Mouse (Mus musculus) lung, postnatal 36 days (tissue): ENCODE measurements at regions not wholly inside any gene's neighbourhood (a gene's known extent, or its start where the extent isn't known, plus 50 kb on each side); places are given as distances from the start of the nearest gene placed in this dataset.

Experiments used
- DNase-seq: peaks from one replicate; pipeline ENCODE4 v3.0.0; 2022; ENCODE audit warnings: mixed read lengths

- DNase-seq: no peak
Observed at GRCm38 (mm10) chr10:126070984-126071713, 105.2 kb downstream of the Lrig3 start.

GRCm38 (mm10) chr10:126071714-126072057 is 105.7 kb downstream of the Lrig3 start:
- no peak for DNase-seq

- DNase-seq: no peak
Observed at GRCm38 (mm10) chr10:126077313-126077966, 111.5 kb downstream of the Lrig3 start.

- no peak for DNase-seq
Observed at GRCm38 (mm10) chr10:126082576-126082975, 116.6 kb downstream of the Lrig3 start.

DNA sequence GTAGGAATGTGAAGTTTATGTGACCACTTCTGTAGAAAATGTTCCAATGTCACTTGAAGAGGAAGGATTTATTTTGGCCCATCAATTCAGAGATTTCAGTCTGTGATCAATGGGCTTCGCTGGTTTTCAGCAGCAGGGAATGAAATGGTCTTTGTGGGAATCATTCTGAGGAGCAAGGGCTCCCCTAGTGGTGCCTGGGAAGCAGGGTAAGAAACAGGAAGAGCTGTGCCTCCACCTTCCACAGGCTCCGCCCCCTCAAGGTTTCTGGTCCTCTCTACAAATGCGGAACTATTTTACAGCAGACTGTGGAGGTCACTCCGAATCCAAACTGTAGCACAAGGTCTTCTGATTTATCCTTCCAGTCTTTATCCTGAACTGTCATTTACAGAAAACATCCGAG is 120.7 kb downstream of the Lrig3 start:
- no peak for DNase-seq

- no peak for DNase-seq
Observed at GRCm38 (mm10) chr10:126094238-126094880, 128.4 kb downstream of the Lrig3 start.

DNA sequence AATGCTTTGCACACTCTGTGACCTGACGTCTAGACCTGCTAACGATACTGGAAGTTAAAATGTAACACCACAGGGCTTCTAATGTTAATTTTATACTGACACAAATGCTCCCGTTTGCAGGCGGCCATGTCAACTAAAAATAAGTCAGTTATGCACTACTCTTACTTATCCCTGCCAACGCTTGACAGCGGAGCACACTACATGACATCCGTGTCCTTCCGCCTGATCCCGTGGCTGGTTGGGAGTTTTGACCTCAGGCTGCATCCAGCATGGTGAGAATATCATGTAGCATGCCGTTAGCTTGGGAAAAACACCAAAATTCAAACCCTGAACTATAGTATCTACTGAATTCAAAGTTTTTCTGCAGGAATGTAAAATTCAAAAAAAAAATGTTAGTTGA is 131.9 kb downstream of the Lrig3 start:
- DNase-seq: no peak

DNA sequence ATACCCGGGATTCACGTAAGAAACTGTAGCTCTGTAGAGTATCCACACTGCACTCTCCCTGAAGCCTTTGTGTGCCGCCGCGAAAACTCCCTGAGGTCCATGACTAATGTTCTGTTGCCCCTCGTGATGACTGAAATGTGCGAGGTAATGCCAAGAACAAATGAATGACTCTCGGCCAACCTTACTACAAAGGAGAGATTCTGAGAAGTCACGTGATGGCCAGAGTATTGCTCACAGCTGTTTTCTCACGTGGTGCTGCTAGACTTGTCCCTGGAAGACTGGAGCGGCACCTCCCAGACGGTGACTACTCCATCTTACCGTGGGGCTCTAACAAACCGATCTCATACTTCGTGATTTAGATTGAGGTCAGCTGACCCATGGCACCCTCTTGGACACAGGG is 136.9 kb downstream of the Lrig3 start:
- peak; percentile 3 for DNase-seq

- no peak for DNase-seq
Observed at GRCm38 (mm10) chr10:126113106-126113505, 147.1 kb downstream of the Lrig3 start.

DNA sequence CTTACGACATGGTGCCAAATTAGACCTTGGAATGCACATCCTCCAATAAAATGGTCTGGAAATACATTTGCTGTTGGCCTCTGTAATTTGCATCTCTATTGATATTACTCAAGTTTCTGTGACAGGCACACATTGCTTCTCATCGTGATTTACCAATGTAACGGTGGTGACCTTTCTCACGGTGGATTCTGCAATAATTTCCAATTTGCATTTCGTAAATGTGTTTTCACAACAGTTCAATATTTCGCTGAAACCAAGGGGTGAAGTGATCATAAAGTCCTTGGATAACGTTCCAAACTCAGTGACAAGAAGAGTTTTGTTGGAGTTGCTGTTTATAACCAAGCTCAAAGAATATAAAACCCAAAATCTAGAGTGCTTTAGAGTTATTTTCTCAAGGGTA is 149.4 kb downstream of the Lrig3 start:
- DNase-seq: no peak

GRCm38 (mm10) chr10:126121626-126122025 is 155.7 kb downstream of the Lrig3 start:
- no peak for DNase-seq

GRCm38 (mm10) chr10:126122504-126122903 is 156.5 kb downstream of the Lrig3 start:
- DNase-seq: no peak

GRCm38 (mm10) chr10:126133188-126133587 is 167.2 kb downstream of the Lrig3 start:
- no peak for DNase-seq

DNA sequence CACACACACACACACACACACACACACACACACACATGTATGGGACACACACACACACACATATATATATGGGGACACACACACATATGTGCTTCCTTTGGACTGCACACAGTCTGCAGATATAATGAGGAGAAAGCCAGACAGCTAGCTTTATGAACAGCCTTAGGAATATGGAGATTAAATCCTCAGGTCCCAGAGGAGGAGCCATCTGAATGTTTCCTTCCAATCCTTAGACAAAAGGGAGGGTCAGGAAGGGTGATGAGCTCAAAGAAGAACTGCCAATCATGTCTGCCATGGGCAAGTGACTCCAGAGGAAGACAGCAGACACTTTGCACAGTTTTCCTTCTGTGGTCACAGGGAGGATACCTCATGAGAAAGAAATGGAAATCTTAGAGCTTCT is 168.0 kb downstream of the Lrig3 start:
- DNase-seq: no peak

DNA sequence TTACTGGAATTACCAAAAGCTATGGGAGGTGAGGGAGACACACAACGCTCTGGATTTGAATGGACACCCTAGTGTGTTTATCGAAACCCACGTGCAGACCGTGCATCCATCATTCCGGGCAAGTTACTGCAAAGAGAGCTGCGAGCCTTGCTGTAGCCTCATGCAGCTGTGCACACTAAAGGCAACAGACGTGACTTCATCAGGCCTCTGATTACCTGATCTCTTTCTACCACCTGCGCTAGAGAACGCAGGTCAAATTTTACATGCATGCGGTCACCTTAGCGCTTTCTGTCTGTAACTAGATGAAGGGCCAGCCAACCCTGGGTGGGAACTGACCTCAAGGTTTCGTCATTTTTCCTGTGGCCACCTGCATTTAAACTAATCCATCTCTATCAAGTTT is 172.6 kb downstream of the Lrig3 start:
- DNase-seq: no peak

- DNase-seq: no peak
Observed at GRCm38 (mm10) chr10:126141586-126141985, 175.6 kb downstream of the Lrig3 start.

DNA sequence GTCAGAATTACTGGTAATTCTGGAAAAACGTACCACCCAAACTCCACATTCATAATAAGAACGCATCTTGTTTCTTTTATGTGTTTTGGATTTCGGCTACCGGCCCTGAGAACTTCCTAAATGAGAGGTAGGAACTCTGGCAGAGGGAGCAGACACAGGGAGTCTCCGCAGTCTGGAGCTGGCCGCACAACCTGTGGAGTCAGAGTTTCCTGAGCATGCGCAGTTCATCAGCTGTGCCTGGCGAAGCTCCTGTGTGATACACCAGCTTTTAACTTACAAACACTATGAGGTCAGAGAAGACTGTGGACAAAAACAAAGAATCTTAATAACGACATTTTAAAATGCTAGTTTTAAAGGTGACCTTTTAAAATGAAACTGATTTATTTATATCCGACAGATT is 177.9 kb downstream of the Lrig3 start:
- peak; percentile 50 for DNase-seq

GRCm38 (mm10) chr10:126144609-126145202 is 178.7 kb downstream of the Lrig3 start:
- no peak for DNase-seq

DNA sequence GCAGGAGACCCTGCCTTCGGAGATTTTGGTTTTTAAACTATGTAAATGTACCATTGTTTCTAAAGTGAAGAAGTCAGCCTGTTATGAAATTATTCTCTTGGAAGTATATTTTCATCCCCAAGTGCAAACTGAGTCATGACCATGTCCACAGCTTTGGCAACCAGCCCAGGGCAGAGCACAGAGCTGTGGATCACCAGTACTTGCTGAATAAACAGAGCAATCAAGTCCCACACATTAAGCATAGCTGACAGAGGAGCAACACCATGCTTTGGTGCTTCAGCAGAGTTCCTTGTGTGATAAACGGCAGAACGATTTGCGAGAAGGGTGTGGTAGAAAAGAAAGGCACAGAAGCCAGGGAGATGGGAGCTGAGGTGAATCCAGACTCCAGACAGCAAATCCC is 191.3 kb downstream of the Lrig3 start:
- DNase-seq: no peak

DNA sequence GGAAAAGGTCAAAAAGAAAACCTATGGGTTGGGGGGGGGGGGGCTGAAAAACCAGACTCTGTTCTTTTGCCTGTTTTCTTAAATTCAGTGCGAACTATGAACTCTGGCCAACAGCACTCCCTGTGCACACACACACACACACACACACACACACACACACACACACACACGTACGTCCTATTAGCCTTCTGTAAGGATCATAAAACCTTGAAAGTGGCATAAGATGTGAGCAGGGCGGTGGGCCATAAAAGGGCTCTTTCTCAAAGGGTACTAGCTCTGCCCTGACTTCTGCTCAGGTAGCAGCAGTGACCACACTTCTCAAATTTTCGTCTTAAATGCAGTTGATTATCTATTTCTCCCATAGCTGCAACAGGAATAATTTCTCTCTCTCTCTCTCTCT is 199.2 kb downstream of the Lrig3 start:
- DNase-seq: no peak

DNA sequence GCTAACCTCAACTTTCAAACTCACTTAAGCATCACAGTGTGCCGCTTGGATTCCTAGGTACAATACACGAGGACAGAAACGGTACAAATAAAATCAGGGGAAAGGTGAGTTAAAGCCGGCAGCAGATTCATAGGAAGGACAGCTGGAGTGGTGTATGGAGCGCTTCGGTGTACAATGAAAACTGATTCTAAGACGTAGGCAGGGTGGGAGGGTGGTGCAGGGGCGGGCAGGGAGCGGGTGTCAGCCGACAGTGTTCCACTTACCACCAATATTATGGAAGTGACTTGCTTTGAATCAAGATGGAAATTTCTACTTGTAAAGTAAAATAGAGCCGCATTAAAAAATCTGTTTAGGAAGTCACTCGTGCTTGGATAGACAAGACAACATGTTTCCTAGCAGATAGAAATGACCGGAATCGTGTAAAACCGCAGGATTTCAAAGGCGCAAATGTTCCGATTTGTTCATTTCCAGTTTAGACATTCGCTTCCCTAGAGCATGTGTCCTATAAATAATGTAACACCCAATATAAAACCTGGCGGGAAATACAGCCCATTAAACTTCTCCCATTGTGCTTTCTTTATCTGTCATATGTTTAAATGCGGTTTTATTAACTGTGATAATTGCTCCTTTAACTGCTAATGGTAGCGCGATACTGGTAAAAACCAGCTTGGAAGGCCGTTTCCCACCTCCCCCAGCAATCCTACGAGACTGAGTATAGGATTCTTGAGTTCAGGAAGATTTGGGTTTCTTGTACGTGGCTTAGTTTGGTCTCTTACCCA is 203.3 kb downstream of the Lrig3 start:
- DNase-seq: no peak

DNA sequence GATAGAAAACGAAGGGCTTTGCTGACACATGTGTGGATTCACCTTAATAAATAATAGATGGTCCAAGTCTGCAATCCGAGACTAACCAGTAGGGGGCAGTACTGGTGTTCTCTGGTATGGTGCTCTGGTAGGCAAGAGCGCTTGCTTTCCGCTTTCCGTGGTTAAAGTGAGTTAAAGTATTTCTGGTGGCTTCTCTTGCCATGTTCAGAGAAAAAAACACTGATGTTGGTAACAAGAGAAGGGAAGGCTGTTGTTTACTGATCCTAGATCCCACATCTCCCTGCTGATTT is 203.9 kb downstream of the Lrig3 start:
- peak; percentile 46 for DNase-seq

- DNase-seq: no peak
Observed at GRCm38 (mm10) chr10:126176759-126177473, 210.9 kb downstream of the Lrig3 start.
